Mouse (Mus musculus) C2C12 (cell line): ENCODE data around the gene Zfhx3.

Experiments
- CTCF ChIP-seq: IDR thresholded peaks from one replicate; pipeline ENCODE4 v1.5.1; 2011; ENCODE audit not compliant: control insufficient read depth, insufficient read depth, insufficient read length
- MAX ChIP-seq: IDR thresholded peaks from one replicate; pipeline ENCODE4 v1.6.1; 2011; ENCODE audit warnings: mild to moderate bottlenecking, control low read depth
- MYOD1 ChIP-seq: IDR thresholded peaks from one replicate; pipeline ENCODE4 v1.6.1; 2011; ENCODE audit warnings: low read depth; ENCODE audit not compliant: control insufficient read depth, insufficient read length
- USF1 ChIP-seq: IDR thresholded peaks from one replicate; pipeline ENCODE4 v1.6.1; 2011; ENCODE audit warnings: low read depth, mild to moderate bottlenecking, control low read depth, moderate library complexity

DNA sequence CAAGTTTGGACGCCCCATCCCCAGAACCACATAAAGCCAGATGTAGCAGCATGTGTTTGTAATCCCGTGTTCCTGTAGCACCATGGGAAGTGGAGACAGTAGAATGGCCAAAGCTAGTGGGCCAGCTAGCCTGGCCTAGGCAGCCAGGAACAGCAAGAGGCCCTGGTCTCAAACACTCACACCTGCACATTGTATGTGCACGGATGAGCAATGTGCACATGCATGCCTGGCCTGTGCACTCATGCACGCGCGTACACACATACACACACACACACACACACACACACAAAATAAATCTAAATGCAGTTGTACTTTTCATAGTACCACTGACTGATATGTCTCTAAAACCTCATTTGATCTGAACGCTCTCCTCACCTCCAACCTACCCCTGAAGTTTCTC, 938.9 kb downstream of the Zfhx3 start:
- no peak for TF ChIP-seq CTCF
- no peak for TF ChIP-seq MYOD1
- TF ChIP-seq MAX: no peak
- TF ChIP-seq USF1: no peak
